Mouse (Mus musculus) stomach, embryonic 15.5 days (tissue): ENCODE measurements around the gene Yes1. TPM values are rescaled to one million over a fixed set of nuclear protein-coding genes. Genes with fewer than 3 reads are reported as not detected.
A peak's percentile ranks its signal among the peaks of the same experiment; 100 is the strongest.

Experiments
- ATAC-seq: fragments of 200-750 bp; cut with Nextera tagmentation; 2 replicates; pipeline ENCODE4 v1.8.0; 2017; ENCODE audit warnings: low read depth, moderate number of reproducible peaks, moderate TSS enrichment; ENCODE audit not compliant: insufficient read depth, low FRiP score
- H3K27ac ChIP-seq: fragments of 300-500 bp; sonication (generic); 2 replicates; pipeline ENCODE4 v1.5.1; 2015; ENCODE audit warnings: mild to moderate bottlenecking, inconsistent platforms
- H3K27me3 ChIP-seq: fragments of 300-500 bp; sonication (generic); replicated peaks from 2 replicates; pipeline ENCODE4 v1.6.1; 2015; ENCODE audit warnings: inconsistent platforms
- H3K36me3 ChIP-seq: fragments of 300-500 bp; sonication (generic); 2 replicates; pipeline ENCODE4 v1.6.1; 2015; ENCODE audit warnings: inconsistent platforms
- H3K4me1 ChIP-seq: fragments of 300-500 bp; sonication (generic); 2 replicates; pipeline ENCODE4 v1.6.1; 2015; ENCODE audit warnings: inconsistent platforms
- H3K4me2 ChIP-seq: fragments of 300-500 bp; sonication (generic); 2 replicates; pipeline ENCODE4 v1.6.1; 2015; ENCODE audit warnings: mild to moderate bottlenecking, inconsistent platforms
- H3K4me3 ChIP-seq: fragments of 300-500 bp; sonication (generic); replicated peaks from 2 replicates; pipeline ENCODE4 v1.5.1; 2015; ENCODE audit warnings: inconsistent platforms
- H3K9ac ChIP-seq: fragments of 300-500 bp; sonication (generic); 2 replicates; pipeline ENCODE4 v1.6.1; 2015; ENCODE audit warnings: inconsistent platforms
- H3K9me3 ChIP-seq: fragments of 300-500 bp; sonication (generic); 2 replicates; pipeline ENCODE4 v1.6.1; 2016; ENCODE audit warnings: inconsistent platforms
- WGBS: fragments of 180-500 bp; shearing (Covaris S2); methylation state at CpG from one replicate; pipeline ENCODE4 v1.1.7; 2015; 5-methylcytosine and 5-hydroxymethylcytosine counted together
- polyA plus RNA-seq: library from polyadenylated mRNA; unstranded; fragments of >200 nt; fragmentation: Nextera tagmentation; extraction: Ambion mirVana; gene quantifications from 2 replicates; pipeline ENCODE4 v1.2.1, GENCODE M21; 2015

Yes1 gene
- 33.6 and 34.0 TPM in 2 replicates for polyA plus RNA-seq

DNA sequence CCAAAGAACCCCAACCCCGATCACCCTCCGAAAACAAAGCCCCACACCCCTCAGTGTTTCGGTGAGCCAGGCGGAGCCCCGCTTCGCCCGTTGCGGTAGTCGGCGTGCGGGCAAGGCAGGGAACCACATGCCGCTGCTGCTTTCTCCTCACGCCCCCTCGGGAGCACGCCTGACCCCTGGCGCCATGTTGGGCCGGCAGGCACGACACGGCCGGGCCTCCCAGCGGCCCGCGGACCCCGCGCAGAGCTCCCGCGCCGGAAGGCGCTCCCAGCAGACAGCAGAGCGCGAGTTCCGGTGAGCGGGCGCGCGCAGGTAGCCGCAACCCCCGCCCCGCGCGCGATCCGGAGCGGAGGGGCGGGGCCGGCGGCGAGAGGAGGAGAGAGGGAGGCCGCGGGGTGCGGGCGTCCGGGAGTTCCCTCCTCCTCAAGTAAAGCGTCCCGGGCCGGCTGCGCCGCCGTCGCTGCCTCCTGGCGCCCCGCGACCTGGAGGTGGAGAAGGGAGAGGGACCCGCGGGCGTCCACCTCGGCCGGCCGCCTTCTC, at the start of gene Yes1:
TSS of gene Yes1 (plus strand) at position 371 of the 540 bp plus-strand sequence.
- peak within 1 kb of the TSS; percentile 88 for H3K27ac ChIP-seq
- WGBS: under 1% methylated on average over 50 of the region's 69 CpGs
- H3K9me3 ChIP-seq: no peaks in the 10 kb centered on the region
- no peaks in the 10 kb centered on the region for H3K4me1 ChIP-seq
- no peaks in the 10 kb centered on the region for H3K36me3 ChIP-seq
- H3K27me3 ChIP-seq: no peaks in the 10 kb centered on the region
- peak; percentile 96 for ATAC-seq
- H3K9ac ChIP-seq: peak within 1 kb of the TSS; percentile 62
- H3K4me3 ChIP-seq: peak within 1 kb of the TSS; percentile 92
- peak within 1 kb of the TSS; percentile 66 for H3K4me2 ChIP-seq

DNA sequence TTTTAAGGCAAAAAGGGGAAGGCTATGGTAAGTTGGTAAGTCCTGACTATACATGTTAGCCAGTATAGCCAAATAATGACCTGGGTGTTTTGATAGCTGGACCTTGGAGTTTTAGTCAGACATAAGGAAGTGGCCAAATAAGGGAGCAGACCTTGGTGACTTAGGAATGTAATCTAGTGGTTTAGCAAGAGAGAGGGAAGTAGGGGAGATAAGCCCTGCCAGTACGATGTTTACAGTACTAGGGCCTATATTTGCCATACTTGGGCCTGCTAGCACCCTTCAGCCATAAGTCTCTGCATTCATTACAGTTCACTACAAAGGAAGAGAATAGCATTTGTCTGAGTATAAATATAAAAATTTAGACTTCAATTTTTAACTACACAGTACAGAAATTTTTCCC, 46.3 kb upstream of the Yes1 start:
- Histone ChIP-seq H3K4me3 (no peak overlapping the region), H3K9me3 (no peaks in the 10 kb centered on the region), H3K9ac (no peak overlapping the region), H3K4me1 (no peaks in the 10 kb centered on the region), H3K36me3 (no peaks in the 10 kb centered on the region), H3K4me2 (no peak overlapping the region), H3K27me3 (no peaks in the 10 kb centered on the region), H3K27ac (no peak overlapping the region)
- no peak for ATAC-seq
- 16% methylated on average over 1 of the region's 1 CpGs for WGBS

DNA sequence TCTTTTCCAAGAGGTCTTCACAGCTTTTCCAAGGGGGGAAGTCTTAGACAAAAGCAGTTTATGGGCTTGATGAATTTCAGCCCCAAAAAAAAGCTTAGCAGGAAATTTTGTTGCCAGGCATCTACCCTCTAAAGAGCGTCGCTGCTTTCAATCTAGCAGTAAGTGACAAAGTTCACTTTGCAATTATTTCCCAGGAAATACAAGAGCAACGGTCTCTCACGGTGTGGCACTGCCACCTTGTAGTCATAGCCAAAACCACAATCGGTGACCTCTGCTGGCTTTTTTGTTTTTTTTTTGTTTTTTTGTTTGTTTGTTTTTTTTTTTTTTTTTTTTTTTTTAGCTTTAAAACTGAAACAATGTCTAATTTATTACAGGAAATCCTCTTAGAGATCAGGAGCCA, 39.2 kb upstream of the Yes1 start:
- ATAC-seq: no peak

DNA sequence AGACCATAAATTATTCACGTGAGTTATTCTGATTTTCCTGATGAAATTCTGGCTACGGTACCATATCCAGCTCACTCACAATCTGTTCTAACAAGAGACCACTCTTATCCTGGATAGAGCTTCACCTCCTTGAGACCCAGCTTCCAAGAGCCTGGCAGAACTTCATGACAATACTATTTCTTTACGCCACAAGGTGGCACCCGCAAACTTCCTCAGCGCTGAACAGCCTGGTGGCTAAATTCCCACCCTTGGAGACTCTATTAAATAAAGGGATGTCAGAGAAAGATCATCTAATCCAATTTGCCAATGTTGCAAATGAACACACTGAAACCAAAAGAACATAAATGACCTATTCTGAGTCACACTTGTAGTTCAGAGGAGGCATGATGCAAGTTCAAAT, 22.8 kb upstream of the Yes1 start:
- 16% methylated on average over 5 of the region's 5 CpGs for WGBS
- Histone ChIP-seq H3K4me2 (no peak overlapping the region), H3K27ac (no peak overlapping the region), H3K4me3 (no peak overlapping the region), H3K9ac (no peak overlapping the region), H3K27me3 (no peaks in the 10 kb centered on the region), H3K4me1 (no peaks in the 10 kb centered on the region), H3K9me3 (no peaks in the 10 kb centered on the region), H3K36me3 (no peaks in the 10 kb centered on the region)
- no peak for ATAC-seq

More for the DNA sequence above, 39.2 kb upstream of the Yes1 start:
- Histone ChIP-seq H3K9ac (no peak overlapping the region), H3K27me3 (no peaks in the 10 kb centered on the region), H3K4me1 (no peaks in the 10 kb centered on the region), H3K27ac (no peak overlapping the region), H3K4me2 (no peak overlapping the region), H3K4me3 (no peak overlapping the region), H3K36me3 (no peaks in the 10 kb centered on the region), H3K9me3 (no peaks in the 10 kb centered on the region)
- 71% methylated on average over 5 of the region's 5 CpGs for whole genome bisulfite sequencing

DNA sequence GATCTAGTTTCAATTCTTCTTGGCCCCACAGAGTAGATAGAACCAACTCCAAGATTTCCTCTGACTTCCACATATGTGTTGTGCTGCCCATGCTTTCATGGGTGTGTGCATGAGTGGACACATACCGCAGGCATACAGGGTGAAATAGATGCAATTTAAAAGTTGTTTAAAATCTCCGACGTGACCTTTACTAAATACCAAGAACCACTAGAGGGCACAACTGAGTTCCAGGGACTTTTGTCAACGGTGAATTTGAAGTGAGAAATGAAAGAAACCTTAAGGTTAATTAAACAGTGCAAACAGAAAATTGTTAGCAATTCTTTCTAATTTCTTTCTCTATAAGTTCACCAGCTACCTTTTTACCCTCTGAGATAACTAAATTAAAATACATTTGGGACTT, 17.2 kb upstream of the Yes1 start:
- WGBS: 18% methylated on average over 4 of the region's 4 CpGs
- H3K4me1 ChIP-seq: no peaks in the 10 kb centered on the region
- no peak overlapping the region for H3K4me2 ChIP-seq
- ATAC-seq: no peak
- no peaks in the 10 kb centered on the region for H3K36me3 ChIP-seq
- no peaks in the 10 kb centered on the region for H3K27me3 ChIP-seq
- no peak overlapping the region for H3K9ac ChIP-seq
- H3K9me3 ChIP-seq: no peaks in the 10 kb centered on the region
- no peak overlapping the region for H3K27ac ChIP-seq
- no peak overlapping the region for H3K4me3 ChIP-seq

DNA sequence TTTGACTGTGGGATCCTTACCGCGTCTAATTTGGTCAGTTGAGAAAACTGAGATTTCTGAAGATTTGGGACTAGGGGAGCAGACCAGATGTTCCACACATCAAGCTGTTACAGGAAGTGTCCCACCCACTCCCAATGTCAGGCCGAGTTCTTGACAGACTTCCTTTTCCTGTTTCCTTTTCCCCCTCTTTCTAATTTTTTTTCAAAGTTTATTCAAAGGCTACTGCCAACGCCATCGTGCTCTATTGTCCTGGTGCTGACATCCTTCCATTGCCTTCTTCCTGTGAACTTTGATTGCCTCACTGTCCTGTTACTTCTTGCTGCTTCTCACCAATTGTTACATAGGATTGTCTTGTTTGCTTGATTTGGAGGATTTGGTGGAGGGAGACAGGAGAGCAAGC, 16.6 kb upstream of the Yes1 start:
- H3K4me3 ChIP-seq: no peak overlapping the region
- H3K4me1 ChIP-seq: no peaks in the 10 kb centered on the region
- H3K9ac ChIP-seq: no peak overlapping the region
- no peaks in the 10 kb centered on the region for H3K9me3 ChIP-seq
- WGBS: 63% methylated on average over 5 of the region's 5 CpGs
- no peaks in the 10 kb centered on the region for H3K36me3 ChIP-seq
- H3K27me3 ChIP-seq: no peaks in the 10 kb centered on the region
- no peak for ATAC-seq
- H3K27ac ChIP-seq: no peak overlapping the region
- no peak overlapping the region for H3K4me2 ChIP-seq

DNA sequence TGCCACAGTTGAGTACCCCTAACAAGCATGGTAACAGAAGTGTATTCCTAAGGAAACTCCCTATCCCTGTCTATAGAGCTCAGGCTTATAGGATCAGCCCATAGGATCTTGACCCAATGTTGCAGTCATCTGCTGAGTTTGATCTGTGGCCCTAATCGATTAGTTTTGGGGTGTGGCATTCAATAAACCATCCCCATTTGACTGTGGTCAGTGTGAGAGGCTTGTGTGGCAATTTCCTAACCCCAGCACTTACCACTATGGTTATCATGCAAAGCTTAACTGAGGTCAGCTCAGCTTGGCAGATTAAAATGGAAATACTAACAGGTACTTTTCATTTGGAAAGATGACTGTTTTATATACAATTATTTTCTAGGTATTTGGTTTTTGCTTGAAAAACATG, 5.1 kb upstream of the Yes1 start:
- Histone ChIP-seq H3K9ac (no peak overlapping the region), H3K4me3 (no peak overlapping the region), H3K4me2 (no peak overlapping the region), H3K27ac (no peak overlapping the region), H3K9me3 (no peaks in the 10 kb centered on the region), H3K27me3 (no peaks in the 10 kb centered on the region), H3K4me1 (no peaks in the 10 kb centered on the region), H3K36me3 (no peaks in the 10 kb centered on the region)
- ATAC-seq: no peak
- 80% methylated on average over 1 of the region's 1 CpGs for WGBS

DNA sequence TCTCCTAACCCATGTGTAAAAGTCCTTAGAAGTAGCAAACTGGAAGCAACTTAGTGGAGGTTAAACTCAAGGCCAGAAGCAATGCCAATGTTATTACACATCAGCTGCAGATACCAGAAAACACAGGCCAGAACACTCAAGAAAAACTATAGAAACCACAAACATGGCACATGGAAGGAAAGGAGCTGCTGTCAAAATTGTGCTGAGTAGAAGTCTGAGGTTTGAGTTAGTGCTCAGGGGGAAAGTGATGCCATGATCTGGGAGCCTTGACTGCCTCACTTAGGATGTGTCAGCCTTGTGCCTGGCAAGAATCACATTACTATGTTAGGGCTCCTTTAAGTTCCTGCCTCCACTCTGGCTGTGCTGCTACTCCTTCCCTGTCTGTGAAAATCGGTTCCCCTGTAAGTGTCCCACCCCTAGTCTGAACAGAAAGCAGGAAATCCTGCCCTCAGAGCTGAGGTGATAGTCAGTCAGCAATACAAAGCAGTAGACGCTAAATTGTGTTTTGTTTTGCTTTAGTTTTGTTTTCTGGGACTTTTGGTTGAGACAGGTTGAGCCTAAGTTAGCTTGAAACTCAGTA, 3.1 kb upstream of the Yes1 start:
- no peaks in the 10 kb centered on the region for H3K4me1 ChIP-seq
- no peaks in the 10 kb centered on the region for H3K27me3 ChIP-seq
- no peak overlapping the region for H3K4me2 ChIP-seq
- H3K27ac ChIP-seq: peak overlapping the region; percentile 36; the same call in 1 of the 2 replicates
- H3K9me3 ChIP-seq: no peaks in the 10 kb centered on the region
- ATAC-seq: no peak
- WGBS: 24% methylated on average over 2 of the region's 2 CpGs
- no peaks in the 10 kb centered on the region for H3K36me3 ChIP-seq
- H3K9ac ChIP-seq: no peak overlapping the region
- H3K4me3 ChIP-seq: no peak overlapping the region

DNA sequence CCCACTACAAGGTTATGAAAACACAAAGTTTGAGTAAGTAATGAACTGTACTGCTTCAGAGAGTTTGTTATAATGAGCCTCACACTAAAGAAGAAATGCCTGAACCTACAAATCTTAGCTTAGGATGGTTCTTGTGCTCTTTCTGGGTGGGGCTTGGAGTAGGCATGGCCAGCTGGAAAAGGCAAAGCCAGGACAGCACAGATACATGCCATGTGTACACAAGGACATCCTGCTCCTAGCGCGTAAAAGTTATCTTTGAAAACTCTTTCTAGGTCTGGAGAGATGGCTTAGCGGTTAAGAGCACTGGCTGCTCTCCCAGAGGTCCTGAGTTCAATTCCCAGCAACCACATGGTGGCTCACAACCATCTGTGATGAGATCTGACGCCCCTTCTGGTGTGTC, 2.5 kb upstream of the Yes1 start:
- H3K4me2 ChIP-seq: no peak overlapping the region
- no peak for ATAC-seq
- no peaks in the 10 kb centered on the region for H3K9me3 ChIP-seq
- no peaks in the 10 kb centered on the region for H3K36me3 ChIP-seq
- 84% methylated on average over 4 of the region's 4 CpGs for WGBS
- no peaks in the 10 kb centered on the region for H3K27me3 ChIP-seq
- no peak overlapping the region for H3K9ac ChIP-seq
- H3K27ac ChIP-seq: peak overlapping the region; percentile 36; the same call in 1 of the 2 replicates
- no peak overlapping the region for H3K4me3 ChIP-seq
- H3K4me1 ChIP-seq: no peaks in the 10 kb centered on the region

DNA sequence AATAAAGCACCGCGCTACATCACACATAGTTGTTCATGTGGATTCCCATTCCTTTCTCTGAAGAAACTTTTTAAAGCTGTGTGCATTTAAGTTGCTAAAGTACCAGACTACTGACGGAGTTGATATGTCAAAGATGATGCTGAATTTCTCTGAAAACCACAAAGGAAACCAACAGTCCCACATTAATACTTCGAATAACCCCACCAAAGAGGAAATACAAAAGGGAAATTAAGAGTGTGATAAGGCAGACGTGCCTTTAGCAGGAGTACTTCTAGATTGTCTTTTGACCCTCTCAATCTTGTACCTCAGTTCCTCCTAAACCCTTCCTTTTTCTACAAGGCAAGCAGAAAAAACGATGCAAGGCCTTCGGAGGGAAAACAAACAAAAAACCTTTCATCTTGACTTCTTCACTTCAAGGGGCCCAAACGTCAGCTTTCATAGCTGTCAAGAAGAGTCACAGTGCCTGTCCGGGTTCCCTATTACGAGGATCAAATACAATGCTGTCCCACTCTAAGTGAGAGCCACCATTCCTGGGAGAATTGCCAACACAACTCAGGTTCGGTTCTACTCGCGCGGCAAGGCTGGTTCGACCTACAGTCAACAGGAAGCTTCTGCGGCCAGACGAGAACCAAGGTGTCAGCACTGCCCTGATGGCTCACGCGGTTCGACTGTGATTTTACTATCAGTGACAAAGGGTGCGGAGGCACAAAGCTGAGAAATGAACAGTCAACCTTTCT, 739 bp upstream of the Yes1 start:
- H3K27me3 ChIP-seq: no peaks in the 10 kb centered on the region
- H3K9me3 ChIP-seq: no peaks in the 10 kb centered on the region
- ATAC-seq: no peak; the same call in 1 of the 2 replicates
- H3K36me3 ChIP-seq: no peaks in the 10 kb centered on the region
- H3K4me3 ChIP-seq: peak overlapping the region; percentile 92
- H3K9ac ChIP-seq: peak overlapping the region; percentile 62
- peak overlapping the region; percentile 66 for H3K4me2 ChIP-seq
- H3K4me1 ChIP-seq: no peaks in the 10 kb centered on the region
- peak overlapping the region; percentile 88 for H3K27ac ChIP-seq
- 16% methylated on average over 21 of the region's 21 CpGs for WGBS

DNA sequence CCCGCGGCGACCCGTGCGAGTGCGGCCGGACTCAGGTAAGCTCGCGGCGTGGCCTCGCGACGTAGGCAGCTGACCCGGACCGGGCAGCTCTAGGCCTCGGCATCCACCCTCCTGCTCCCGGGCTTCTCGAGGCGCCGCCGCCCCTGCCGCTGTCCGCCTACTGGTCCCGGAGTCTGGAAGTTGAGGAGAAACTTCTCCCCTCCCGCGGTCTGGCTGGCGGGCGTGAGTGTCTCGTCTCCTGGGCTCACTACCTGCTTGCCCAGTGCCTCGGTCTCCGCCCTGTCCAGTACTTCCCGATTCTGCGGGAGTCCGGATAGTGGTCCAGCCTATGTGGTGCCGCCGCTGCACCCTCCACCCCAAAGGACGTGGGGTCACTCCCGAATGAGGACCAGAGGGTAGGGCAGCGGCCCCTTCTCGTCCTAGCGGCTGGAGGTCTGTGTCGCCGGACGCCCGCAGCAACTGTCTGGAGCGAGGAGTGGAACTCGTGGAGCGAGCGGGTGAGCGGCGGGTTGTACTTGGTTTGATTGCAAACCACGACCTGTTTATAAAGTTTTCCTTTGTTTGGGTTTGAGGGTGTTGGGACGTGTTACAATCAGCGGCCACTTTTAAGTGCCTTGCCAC, 480 bp downstream of the Yes1 start:
- Histone ChIP-seq H3K9me3 (no peaks in the 10 kb centered on the region), H3K4me2 (peak overlapping the region; percentile 66), H3K27me3 (no peaks in the 10 kb centered on the region), H3K4me3 (peak overlapping the region; percentile 92), H3K27ac (peak overlapping the region; percentile 88), H3K36me3 (no peaks in the 10 kb centered on the region), H3K9ac (peak overlapping the region; percentile 62), H3K4me1 (no peaks in the 10 kb centered on the region)
- under 1% methylated on average over 53 of the region's 54 CpGs for WGBS
- ATAC-seq: peak; percentile 61

DNA sequence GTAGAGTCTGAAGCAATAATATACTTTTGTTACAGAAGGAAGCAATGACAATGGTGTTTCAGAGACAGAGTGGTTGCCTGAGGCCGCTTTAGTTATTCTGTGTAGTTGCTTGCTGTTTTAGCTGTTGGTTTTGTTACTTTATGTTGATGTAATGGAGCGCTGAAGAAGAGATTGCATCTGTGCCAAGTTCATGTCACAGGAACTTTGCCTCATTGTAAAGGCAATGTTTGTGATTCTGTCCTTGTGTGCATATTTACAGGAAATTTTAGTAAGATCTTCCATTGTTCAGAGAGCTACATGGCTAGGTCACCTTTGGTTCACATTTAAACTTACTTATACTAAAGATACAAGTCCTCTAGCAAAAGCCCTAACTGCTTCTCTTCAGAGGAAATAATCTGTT, 3.3 kb downstream of the Yes1 start:
- no peak for ATAC-seq
- H3K9ac ChIP-seq: no peak overlapping the region
- WGBS: 81% methylated on average over 2 of the region's 2 CpGs
- no peaks in the 10 kb centered on the region for H3K4me1 ChIP-seq
- H3K36me3 ChIP-seq: no peaks in the 10 kb centered on the region
- no peaks in the 10 kb centered on the region for H3K27me3 ChIP-seq
- H3K4me2 ChIP-seq: no peak overlapping the region
- H3K27ac ChIP-seq: no peak overlapping the region
- H3K4me3 ChIP-seq: no peak overlapping the region
- H3K9me3 ChIP-seq: no peaks in the 10 kb centered on the region
